ENCODE assay signal across 8 mouse cellular contexts in the genomic region with DNA sequence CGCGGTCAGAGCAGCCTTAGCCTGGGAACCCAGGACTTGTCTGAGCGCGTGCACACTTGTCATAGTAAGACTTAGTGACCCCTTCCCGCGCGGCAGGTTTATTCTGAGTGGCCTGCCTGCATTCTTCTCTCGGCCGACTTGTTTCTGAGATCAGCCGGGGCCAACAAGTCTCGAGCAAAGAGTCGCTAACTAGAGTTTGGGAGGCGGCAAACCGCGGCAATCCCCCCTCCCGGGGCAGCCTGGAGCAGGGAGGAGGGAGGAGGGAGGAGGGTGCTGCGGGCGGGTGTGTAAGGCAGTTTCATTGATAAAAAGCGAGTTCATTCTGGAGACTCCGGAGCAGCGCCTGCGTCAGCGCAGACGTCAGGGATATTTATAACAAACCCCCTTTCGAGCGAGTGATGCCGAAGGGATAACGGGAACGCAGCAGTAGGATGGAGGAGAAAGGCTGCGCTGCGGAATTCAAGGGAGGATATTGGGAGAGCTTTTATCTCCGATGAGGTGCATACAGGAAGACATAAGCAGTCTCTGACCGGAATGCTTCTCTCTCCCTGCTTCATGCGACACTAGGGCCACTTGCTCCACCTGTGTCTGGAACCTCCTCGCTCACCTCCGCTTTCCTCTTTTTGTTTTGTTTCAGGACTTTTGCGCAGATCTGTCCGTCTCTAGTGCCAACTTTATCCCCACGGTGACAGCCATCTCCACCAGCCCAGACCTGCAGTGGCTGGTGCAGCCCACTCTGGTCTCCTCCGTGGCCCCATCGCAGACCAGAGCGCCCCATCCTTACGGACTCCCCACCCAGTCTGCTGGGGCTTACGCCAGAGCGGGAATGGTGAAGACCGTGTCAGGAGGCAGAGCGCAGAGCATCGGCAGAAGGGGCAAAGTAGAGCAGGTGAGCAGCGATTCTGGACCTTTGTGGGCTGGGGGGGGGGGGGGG. TPM values are rescaled to one million over a fixed set of nuclear protein-coding genes. Genes with fewer than 3 reads are reported as not detected.
DNase-seq lines count a peak whose midpoint lies in the region; ATAC-seq and TF ChIP-seq lines count a peak whose summit lies in the region.

No protein-coding gene starts in this region.

- no peak overlapping the region for H3K27ac ChIP-seq in embryonic fibroblast, embryonic 13.5 days (ENCODE audit: insufficient read depth, low read length)
- peak overlapping the region; percentile 91 for H3K27ac ChIP-seq in heart, embryonic 15.5 days
- peak overlapping the region; percentile 83 for H3K27ac ChIP-seq in liver, postnatal 0 days (ENCODE audit: low read depth)
- peak overlapping the region; percentile 79 for H3K27ac ChIP-seq in neural tube, embryonic 15.5 days (replicated peaks)

- ATAC-seq in CD4-positive, CD25-positive, alpha-beta regulatory T cell, adult 4 months = peak; percentile 32
- no peak for ATAC-seq in heart, embryonic 15.5 days (replicated peaks; ENCODE audit: insufficient number of reproducible peaks, insufficient read depth, low FRiP score, low read depth)
- peak; percentile 4; the same call in 1 of the 2 replicates for ATAC-seq in liver, postnatal 0 days
- ATAC-seq in neural tube, embryonic 15.5 days (ENCODE audit: low FRiP score) = peak; percentile 22; the same call in 1 of the 2 replicates

- H3K9ac ChIP-seq in heart, embryonic 15.5 days = peak overlapping the region; percentile 61
- peak overlapping the region; percentile 75 for H3K9ac ChIP-seq in liver, postnatal 0 days (replicated peaks)
- H3K9ac ChIP-seq in neural tube, embryonic 15.5 days (replicated peaks) = peak overlapping the region; percentile 55

- no peak for TF ChIP-seq EP300 in liver, postnatal 0 days (IDR thresholded peaks at IDR 0.05; ENCODE audit: low read depth)

- peaks cover 1% of the 10 kb centered on the region for H3K4me1 ChIP-seq in embryonic fibroblast, embryonic 13.5 days (ENCODE audit: control insufficient read depth, insufficient read depth, low read length)
- H3K4me1 ChIP-seq in heart, embryonic 15.5 days (replicated peaks) = peaks cover 37% of the 10 kb centered on the region
- H3K4me1 ChIP-seq in liver, postnatal 0 days (ENCODE audit: insufficient read depth) = peaks cover 28% of the 10 kb centered on the region
- peaks cover 43% of the 10 kb centered on the region for H3K4me1 ChIP-seq in neural tube, embryonic 15.5 days

- peak; percentile 31; the same call in 1 of the 2 replicates for TF ChIP-seq POLR2A in embryonic fibroblast, embryonic 13.5 days (IDR thresholded peaks at IDR 0.05; ENCODE audit: low read depth, low read length)

- H3K4me2 ChIP-seq in heart, embryonic 15.5 days = peak overlapping the region; percentile 96
- peak overlapping the region; percentile 98 for H3K4me2 ChIP-seq in liver, postnatal 0 days (ENCODE audit: low read depth, low read length)
- peak overlapping the region; percentile 97 for H3K4me2 ChIP-seq in neural tube, embryonic 15.5 days

- H3K4me3 ChIP-seq in embryonic fibroblast, embryonic 13.5 days (ENCODE audit: insufficient read depth, low read length) = peak overlapping the region; percentile 90
- H3K4me3 ChIP-seq in heart, embryonic 15.5 days = peak overlapping the region; percentile 61
- peak overlapping the region; percentile 71 for H3K4me3 ChIP-seq in liver, postnatal 0 days (ENCODE audit: low read depth, low read length)
- peak overlapping the region; percentile 61 for H3K4me3 ChIP-seq in neural tube, embryonic 15.5 days (replicated peaks)

- peak; percentile 65 for DNase-seq in adrenal gland, postnatal 14 days
- peak; percentile 61 to 73 for DNase-seq in layer of hippocampus, adult 18-20 months (ENCODE audit: low spot score in 2 of 2)
- peak; percentile 52 for DNase-seq in liver, postnatal 0 days
- peak; percentile 55 for DNase-seq in urinary bladder, postnatal 14 days (ENCODE audit: low spot score)

- H3K9me3 ChIP-seq in heart, embryonic 15.5 days (replicated peaks) = no peaks in the 10 kb centered on the region
- no peaks in the 10 kb centered on the region for H3K9me3 ChIP-seq in liver, postnatal 0 days (ENCODE audit: low read length)
- no peaks in the 10 kb centered on the region for H3K9me3 ChIP-seq in neural tube, embryonic 15.5 days (replicated peaks)

- TF ChIP-seq CTCF in embryonic fibroblast, embryonic 13.5 days (IDR thresholded peaks at IDR 0.05; ENCODE audit: borderline replicate concordance, insufficient read depth, low read length) = no peak
- TF ChIP-seq CTCF in liver, postnatal 0 days (IDR thresholded peaks at IDR 0.05; ENCODE audit: low read depth) = no peak

- WGBS in heart, embryonic 15.5 days = under 1% methylated on average over 49 of the region's 49 CpGs
- WGBS in liver, postnatal 0 days (ENCODE audit: insufficient replicate concordance) = under 1% methylated on average over 49 of the region's 49 CpGs
- WGBS in neural tube, embryonic 15.5 days = under 1% methylated on average over 49 of the region's 49 CpGs

- peaks cover 9% of the 10 kb centered on the region for H3K27me3 ChIP-seq in heart, embryonic 15.5 days
- peaks cover 44% of the 10 kb centered on the region for H3K27me3 ChIP-seq in liver, postnatal 0 days (ENCODE audit: insufficient read depth, low read length)
- peaks cover 23% of the 10 kb centered on the region for H3K27me3 ChIP-seq in neural tube, embryonic 15.5 days (replicated peaks)

- no peaks in the 10 kb centered on the region for H3K36me3 ChIP-seq in heart, embryonic 15.5 days
- H3K36me3 ChIP-seq in liver, postnatal 0 days (replicated peaks; ENCODE audit: insufficient read depth, low read length) = no peaks in the 10 kb centered on the region; the same call in 1 of the 2 replicates
- H3K36me3 ChIP-seq in neural tube, embryonic 15.5 days = no peaks in the 10 kb centered on the region

RNA-seq across cellular contexts. Expression of gene Fos, which starts 0.9 kb away (rescaled TPM):
- polyA plus RNA-seq in CD4-positive, CD25-positive, alpha-beta regulatory T cell, adult 4 months (2017; shearing (Covaris generic)) = 10 to 100 TPM; 11.3 to 39.0 TPM
- 11.8 and 39.6 TPM in 2 replicates for total RNA-seq in adrenal gland, postnatal 14 days (2021)
- polyA plus RNA-seq in embryonic fibroblast, embryonic 13.5 days (2011; ENCODE audit: insufficient read length, low read depth, missing spikeins) = 5.4 and 9.3 TPM in 2 replicates
- polyA plus RNA-seq in heart, embryonic 15.5 days (2015; fragmentation: Nextera tagmentation; extraction: Ambion mirVana) = 5.4 and 5.9 TPM in 2 replicates
- 10 to 100 TPM; 26.1 to 28.2 TPM for total RNA-seq in layer of hippocampus, adult 18-20 months (2021)
- polyA plus RNA-seq in liver, postnatal 0 days (2015; fragmentation: Nextera tagmentation; extraction: Ambion mirVana) = 1.3 and 1.6 TPM in 2 replicates
- polyA plus RNA-seq in neural tube, embryonic 15.5 days (2015; fragmentation: Nextera tagmentation; extraction: Ambion mirVana) = 5.7 and 6.0 TPM in 2 replicates
